Mouse (Mus musculus) spleen, adult 2 months (tissue): ENCODE measurements around the gene Ncor2. TPM values are rescaled to one million over a fixed set of nuclear protein-coding genes. Genes with fewer than 3 reads are reported as not detected.

Experiments
- DNase-seq, 2 experiments: peaks; one replicate each; pipeline versions ENCODE4 v3.0.0 to v3.0.0-alpha.2; 2012 to 2021; ENCODE audit warnings: low spot score in 2 of 2, low read depth in 1 of 2
- H3K27ac ChIP-seq: fragments of 200-500 bp; 2 replicates; pipeline ENCODE4 v1.5.1; 2012; ENCODE audit warnings: low read length, inconsistent platforms; ENCODE audit not compliant: insufficient read depth
- H3K27me3 ChIP-seq: fragments of 200-500 bp; 2 replicates; pipeline ENCODE4 v1.6.1; 2012; ENCODE audit warnings: mild to moderate bottlenecking, moderate library complexity, low read length, inconsistent platforms; ENCODE audit not compliant: control insufficient read depth, insufficient read depth
- H3K36me3 ChIP-seq: fragments of 200-500 bp; 2 replicates; pipeline ENCODE4 v1.6.1; 2012; ENCODE audit warnings: mild to moderate bottlenecking, low read length, inconsistent platforms; ENCODE audit not compliant: control insufficient read depth, insufficient read depth
- H3K4me1 ChIP-seq: fragments of 200-500 bp; 2 replicates; pipeline ENCODE4 v1.6.1; 2011; ENCODE audit warnings: inconsistent platforms; ENCODE audit not compliant: control insufficient read depth, insufficient read depth, insufficient read length
- H3K4me3 ChIP-seq: fragments of 200-500 bp; 2 replicates; pipeline ENCODE4 v1.5.1; 2011; ENCODE audit warnings: mild to moderate bottlenecking, inconsistent platforms; ENCODE audit not compliant: insufficient read depth, insufficient read length; ENCODE audit errors: extremely low read depth
- CTCF ChIP-seq: fragments of 200-500 bp; IDR thresholded peaks from 2 replicates; pipeline ENCODE4 v1.5.1; 2011; ENCODE audit warnings: mild to moderate bottlenecking, inconsistent platforms; ENCODE audit not compliant: insufficient read depth, insufficient read length, insufficient replicate concordance; ENCODE audit errors: extremely low read depth
- POLR2A ChIP-seq: fragments of 200-500 bp; IDR thresholded peaks from 2 replicates; pipeline ENCODE4 v1.6.1; 2011; ENCODE audit warnings: low read depth, low read length, inconsistent platforms
- WGBS: fragments of 180-500 bp; shearing (Covaris S2); methylation state at CpG from one replicate; pipeline ENCODE4 v1.1.7; 2018; 5-methylcytosine and 5-hydroxymethylcytosine counted together
- polyA plus RNA-seq: library from polyadenylated mRNA; depleted of rRNA; stranded (reverse); fragments of >200 nt; gene quantifications from 2 replicates; pipeline ENCODE4 v1.2.3, GENCODE M21; 2012

Gene Ncor2
- polyA plus RNA-seq, 1 experiment: 70.5 TPM

GRCm38 (mm10) chr5:125175673-125176369 is 3.2 kb downstream of the Ncor2 start:
- H3K36me3 ChIP-seq: no peaks in the 10 kb centered on the region
- no peak overlapping the region for H3K27ac ChIP-seq
- no peak overlapping the region for H3K4me3 ChIP-seq
- H3K4me1 ChIP-seq: peaks cover 23% of the 10 kb centered on the region; the same call in 1 of the 2 replicates
- H3K27me3 ChIP-seq: no peaks in the 10 kb centered on the region
- no peak for DNase-seq
- no peak for TF ChIP-seq POLR2A
- TF ChIP-seq CTCF: no peak
- WGBS: 79% methylated on average over 9 of the region's 9 CpGs

DNA sequence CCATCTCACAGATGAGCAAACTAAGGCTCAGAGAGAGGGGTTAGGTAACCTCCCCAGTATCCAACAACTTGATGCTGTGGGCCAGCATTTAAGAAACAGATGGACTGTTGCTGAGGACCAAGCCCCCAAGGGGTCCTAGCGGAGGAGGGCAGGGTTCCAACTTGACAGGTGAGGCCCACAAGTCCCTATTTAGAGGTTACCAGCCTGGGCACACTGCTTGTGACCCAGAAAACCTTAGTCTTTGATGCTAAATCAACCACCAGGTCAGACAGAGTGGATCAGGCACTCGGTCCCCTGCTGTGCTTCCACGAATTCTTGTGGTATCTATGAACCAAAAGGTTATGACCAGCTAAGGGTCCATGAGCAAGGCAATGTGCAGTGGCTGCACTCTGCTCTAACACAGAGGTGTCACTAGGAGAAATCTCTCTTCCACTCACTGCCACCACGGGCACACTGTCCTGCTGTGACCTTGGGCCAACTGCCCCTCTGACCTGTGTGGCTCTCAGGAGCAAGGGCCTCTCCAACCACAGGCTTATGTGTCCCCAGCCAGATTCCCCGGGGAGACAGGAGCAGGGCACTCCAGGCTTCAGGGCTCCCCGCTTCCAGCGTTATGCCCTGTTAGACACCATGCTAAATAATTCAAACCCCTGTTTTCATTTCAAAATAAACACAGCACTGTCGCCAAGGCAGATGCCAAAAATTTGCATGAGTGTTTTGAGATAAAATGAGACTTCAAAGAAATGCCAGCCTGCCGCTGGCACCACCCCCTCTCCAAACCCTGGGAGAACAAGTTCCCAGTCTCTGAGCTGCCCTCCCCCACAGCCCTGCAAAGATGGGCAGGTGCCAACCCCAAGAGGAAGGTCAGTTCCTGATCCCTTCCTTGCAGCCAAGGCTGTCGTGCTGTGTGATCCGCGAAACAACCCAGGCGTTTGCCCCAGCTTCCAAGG is 4.0 kb downstream of the Ncor2 start:
- WGBS: 74% methylated on average over 13 of the region's 13 CpGs
- Histone ChIP-seq H3K4me3 (no peak overlapping the region), H3K27me3 (no peaks in the 10 kb centered on the region), H3K4me1 (peaks cover 21% of the 10 kb centered on the region; the same call in 1 of the 2 replicates), H3K27ac (no peak overlapping the region), H3K36me3 (no peaks in the 10 kb centered on the region)
- no peak for DNase-seq
- TF ChIP-seq POLR2A (no peak), CTCF (no peak)

DNA sequence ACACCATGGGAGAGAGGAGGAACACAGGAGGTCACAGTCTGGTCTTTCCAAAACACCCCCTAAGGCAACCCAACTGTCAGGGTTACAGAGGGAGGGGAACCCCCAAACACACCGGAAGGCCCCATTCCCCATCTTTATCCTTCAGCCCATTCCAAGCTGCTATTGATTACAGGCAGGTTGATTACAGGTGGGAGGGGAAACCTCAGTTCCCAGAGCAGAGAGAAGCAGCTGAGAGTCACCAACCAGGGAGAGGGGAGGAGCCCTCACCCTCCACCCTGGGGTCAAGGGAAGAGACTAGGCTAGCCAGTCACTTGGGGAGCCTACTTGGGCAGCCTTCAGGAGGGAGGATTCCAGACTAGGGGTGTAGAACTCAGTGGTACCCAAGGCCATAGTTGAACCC is 5.2 kb downstream of the Ncor2 start:
- no peak for DNase-seq
- WGBS: 95% methylated on average over 1 of the region's 1 CpGs
- H3K4me3 ChIP-seq: no peak overlapping the region
- no peaks in the 10 kb centered on the region for H3K36me3 ChIP-seq
- no peaks in the 10 kb centered on the region for H3K27me3 ChIP-seq
- TF ChIP-seq CTCF (no peak), POLR2A (no peak)
- peaks cover 20% of the 10 kb centered on the region; the same call in 1 of the 2 replicates for H3K4me1 ChIP-seq
- H3K27ac ChIP-seq: no peak overlapping the region

GRCm38 (mm10) chr5:125172831-125173615 is 6.0 kb downstream of the Ncor2 start:
- Histone ChIP-seq H3K36me3 (no peaks in the 10 kb centered on the region), H3K4me1 (peaks cover 20% of the 10 kb centered on the region; the same call in 1 of the 2 replicates), H3K27me3 (no peaks in the 10 kb centered on the region), H3K27ac (no peak overlapping the region), H3K4me3 (no peak overlapping the region)
- 83% methylated on average over 12 of the region's 12 CpGs for WGBS
- no peak for DNase-seq
- TF ChIP-seq CTCF (no peak), POLR2A (no peak)

DNA sequence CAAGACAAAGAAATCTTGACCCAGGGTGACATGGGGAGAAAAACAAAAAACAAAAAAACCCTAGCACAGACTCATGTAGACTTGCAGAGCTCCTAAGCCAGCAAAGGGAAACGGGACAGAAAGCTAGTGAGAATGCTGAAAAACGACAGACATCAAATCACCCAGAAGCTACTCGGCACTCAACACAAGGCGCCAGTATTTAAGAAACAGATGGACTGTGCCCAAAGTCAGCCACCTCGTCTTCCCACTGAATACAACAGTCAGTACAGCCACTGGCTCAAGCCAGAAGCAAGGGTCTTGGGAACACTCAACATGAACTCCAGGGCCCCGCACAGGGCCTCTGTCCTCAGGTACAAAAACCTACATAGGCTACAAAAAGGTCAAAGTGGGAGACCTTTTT is 7.8 kb downstream of the Ncor2 start:
- peaks cover 23% of the 10 kb centered on the region; the same call in 1 of the 2 replicates for H3K4me1 ChIP-seq

DNA sequence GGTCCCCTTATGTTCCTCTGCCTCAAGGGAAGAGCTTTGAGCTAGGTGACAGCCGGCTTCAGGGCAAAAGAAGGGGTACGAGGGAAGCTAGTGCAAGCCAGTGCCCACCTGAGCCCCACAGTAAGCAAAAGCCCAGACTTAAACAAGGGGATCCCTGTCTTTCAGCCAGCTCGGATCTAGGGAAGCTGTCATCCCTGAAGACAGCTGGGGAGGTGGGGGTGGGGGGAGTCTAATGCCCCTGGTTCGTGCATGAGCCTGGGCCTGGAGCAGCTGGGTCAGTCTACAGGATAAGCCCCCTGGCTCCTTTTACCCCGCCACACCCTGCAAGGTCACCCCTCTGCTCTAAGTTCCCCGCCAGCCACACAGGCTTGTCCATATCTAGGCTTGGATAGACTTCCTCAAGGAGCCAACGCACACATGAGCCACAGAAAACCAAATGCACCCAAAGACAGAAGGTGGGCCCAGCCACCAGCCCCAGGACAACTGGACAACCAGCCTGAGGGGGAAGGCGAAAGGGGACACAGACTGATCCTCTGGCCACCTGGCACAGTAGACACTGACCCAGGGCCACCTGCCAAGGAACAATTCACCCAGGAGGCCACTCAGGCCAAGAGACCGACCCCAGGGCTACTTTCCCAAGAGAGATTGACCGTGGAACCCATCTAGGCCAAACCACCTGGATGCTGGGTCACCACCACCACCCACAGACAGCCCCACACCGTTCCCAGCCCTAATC is 8.7 kb downstream of the Ncor2 start:
- no peak for DNase-seq

More for the DNA sequence above, 7.8 kb downstream of the Ncor2 start:
- no peak overlapping the region for H3K27ac ChIP-seq
- no peak overlapping the region for H3K4me3 ChIP-seq
- DNase-seq: no peak
- TF ChIP-seq POLR2A: no peak
- TF ChIP-seq CTCF: no peak
- no peaks in the 10 kb centered on the region for H3K27me3 ChIP-seq
- 88% methylated on average over 6 of the region's 6 CpGs for WGBS
- H3K36me3 ChIP-seq: no peaks in the 10 kb centered on the region

More for the DNA sequence above, 8.7 kb downstream of the Ncor2 start:
- Histone ChIP-seq H3K27ac (no peak overlapping the region), H3K36me3 (no peaks in the 10 kb centered on the region), H3K4me3 (no peak overlapping the region), H3K27me3 (no peaks in the 10 kb centered on the region), H3K4me1 (peaks cover 31% of the 10 kb centered on the region; the same call in 1 of the 2 replicates)
- WGBS: 89% methylated on average over 11 of the region's 11 CpGs
- no peak for TF ChIP-seq CTCF
- TF ChIP-seq POLR2A: no peak
